Mouse (Mus musculus) liver, adult 2 months (tissue): ENCODE measurements at regions not wholly inside any gene's neighbourhood (a gene's known extent, or its start where the extent isn't known, plus 50 kb on each side); places are given as distances from the start of the nearest gene placed in this dataset.
"Not testable (repeated sequence)": the region's sequence is repeated elsewhere in the genome, so short reads cannot be mapped to it uniquely, and the experiment has no call there.

Source experiments
- DNase-seq: peaks from one replicate; pipeline ENCODE4 v3.0.0-alpha.2; 2011; ENCODE audit warnings: low read depth, low spot score; ENCODE audit errors: extremely low read depth
- H3K27ac ChIP-seq: fragments of 200-500 bp; replicated peaks from 2 replicates; pipeline ENCODE4 v1.5.1; 2012; ENCODE audit warnings: low read depth, mild to moderate bottlenecking, control low read depth, inconsistent platforms, low read length; ENCODE audit not compliant: insufficient read depth
- H3K27me3 ChIP-seq: fragments of 200-500 bp; 2 replicates; pipeline ENCODE4 v1.6.1; 2012; ENCODE audit warnings: mild to moderate bottlenecking, moderate library complexity, low read length, inconsistent platforms; ENCODE audit not compliant: control insufficient read depth, insufficient read depth
- H3K36me3 ChIP-seq: fragments of 200-500 bp; 2 replicates; pipeline ENCODE4 v1.6.1; 2012; ENCODE audit warnings: low read length, inconsistent platforms; ENCODE audit not compliant: control insufficient read depth, insufficient read depth
- H3K4me1 ChIP-seq: fragments of 200-500 bp; 2 replicates; pipeline ENCODE4 v1.6.1; 2011; ENCODE audit warnings: low read length; ENCODE audit not compliant: control insufficient read depth, insufficient read depth
- H3K4me3 ChIP-seq: fragments of 200-500 bp; 2 replicates; pipeline ENCODE4 v1.5.1; 2011; ENCODE audit warnings: low read depth, mild to moderate bottlenecking, control low read depth, low read length, moderate library complexity; ENCODE audit not compliant: insufficient read depth
- H3K79me2 ChIP-seq: fragments of 200-500 bp; 2 replicates; pipeline ENCODE4 v1.6.1; 2012; ENCODE audit warnings: inconsistent platforms, mild to moderate bottlenecking, low read length, moderate library complexity; ENCODE audit not compliant: control insufficient read depth, insufficient read depth
- H3K9ac ChIP-seq: fragments of 200-500 bp; 2 replicates; pipeline ENCODE4 v1.6.1; 2012; ENCODE audit warnings: low read depth, mild to moderate bottlenecking, control low read depth, inconsistent platforms, low read length
- CTCF ChIP-seq: fragments of 200-500 bp; IDR thresholded peaks from 2 replicates; pipeline ENCODE4 v1.5.1; 2011; ENCODE audit warnings: low read depth, low read length, control low read depth
- POLR2A ChIP-seq: fragments of 200-500 bp; IDR thresholded peaks from 2 replicates; pipeline ENCODE4 v1.6.1; 2011; ENCODE audit warnings: low read length, control low read depth; ENCODE audit not compliant: insufficient read depth; ENCODE audit errors: extremely low read depth
- WGBS: fragments of 180-500 bp; shearing (Covaris S2); methylation state at CpG from one replicate; pipeline ENCODE4 v1.1.7; 2018; 5-methylcytosine and 5-hydroxymethylcytosine counted together

DNA sequence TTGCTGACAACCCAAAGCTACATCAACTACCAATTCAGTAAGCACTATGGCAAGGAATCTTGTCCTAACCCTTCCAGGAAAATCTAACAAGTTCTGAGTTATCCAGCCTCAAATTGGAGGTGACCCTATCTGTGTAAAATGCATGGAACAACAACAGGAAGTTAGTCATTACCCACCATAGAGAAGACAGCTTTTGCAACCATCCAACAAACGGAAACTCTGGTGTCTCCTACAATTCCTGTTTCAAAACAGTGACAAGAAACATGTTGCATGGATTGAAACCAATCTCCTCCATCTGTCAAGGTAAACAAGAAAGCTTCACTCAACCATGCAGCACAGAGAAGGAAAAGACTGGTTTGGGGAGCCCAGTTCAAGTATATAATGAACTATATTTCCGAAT lies 353.0 kb upstream of the B3galt2 start:
- Histone ChIP-seq H3K27ac (no peak overlapping the region), H3K79me2 (no peaks in the 10 kb centered on the region), H3K36me3 (no peaks in the 10 kb centered on the region), H3K4me3 (no peak overlapping the region), H3K9ac (no peak overlapping the region), H3K27me3 (no peaks in the 10 kb centered on the region), H3K4me1 (no peaks in the 10 kb centered on the region)
- TF ChIP-seq CTCF (no peak), POLR2A (no peak)
- 86% methylated on average over 2 of the region's 2 CpGs for WGBS
- DNase-seq = no peak

- WGBS = 66% methylated on average over 5 of the region's 5 CpGs
- TF ChIP-seq CTCF (no peak), POLR2A (no peak)
- Histone ChIP-seq H3K79me2 (no peaks in the 10 kb centered on the region), H3K27ac (no peak overlapping the region), H3K4me3 (no peak overlapping the region), H3K27me3 (no peaks in the 10 kb centered on the region), H3K9ac (no peak overlapping the region), H3K36me3 (no peaks in the 10 kb centered on the region), H3K4me1 (no peaks in the 10 kb centered on the region)
- DNase-seq = no peak
Measured at GRCm38 (mm10) chr1:143296555-143296954, 343.9 kb upstream of the B3galt2 start.

DNA sequence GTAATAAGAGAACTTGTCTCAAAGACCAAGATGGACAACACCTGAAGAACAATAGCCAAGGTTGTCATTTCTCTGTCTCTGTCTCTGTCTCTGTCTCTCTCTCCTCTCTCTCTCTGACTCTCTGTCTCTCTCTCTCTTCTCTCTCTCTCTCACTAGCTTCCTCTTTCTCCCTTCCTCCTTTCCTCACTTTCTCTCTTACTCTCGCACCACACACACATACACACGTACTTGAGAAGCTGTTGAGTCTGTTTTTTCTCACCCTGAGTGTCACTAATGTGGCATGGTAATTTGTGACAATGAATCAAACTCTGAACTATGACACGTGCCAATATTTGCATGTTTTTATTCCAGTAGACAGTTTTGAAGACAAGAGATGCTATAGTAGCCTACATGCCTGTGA lies 333.1 kb upstream of the B3galt2 start:
- H3K36me3 ChIP-seq = no peaks in the 10 kb centered on the region
- no peaks in the 10 kb centered on the region for H3K79me2 ChIP-seq
- WGBS = 69% methylated on average over 3 of the region's 3 CpGs
- no peak for DNase-seq
- H3K9ac ChIP-seq = no peak overlapping the region
- no peak overlapping the region for H3K4me3 ChIP-seq
- no peaks in the 10 kb centered on the region for H3K27me3 ChIP-seq
- no peaks in the 10 kb centered on the region for H3K4me1 ChIP-seq
- TF ChIP-seq CTCF (no peak), POLR2A (no peak)
- H3K27ac ChIP-seq = no peak overlapping the region

GRCm38 (mm10) chr1:143318381-143318780 lies 322.1 kb upstream of the B3galt2 start:
- H3K36me3 ChIP-seq = no peaks in the 10 kb centered on the region
- no peaks in the 10 kb centered on the region for H3K79me2 ChIP-seq
- WGBS = 87% methylated on average over 12 of the region's 12 CpGs
- no peak for TF ChIP-seq POLR2A
- TF ChIP-seq CTCF = no peak
- H3K4me1 ChIP-seq = no peaks in the 10 kb centered on the region
- H3K27ac ChIP-seq = no peak overlapping the region
- no peak overlapping the region for H3K9ac ChIP-seq
- no peaks in the 10 kb centered on the region for H3K27me3 ChIP-seq
- H3K4me3 ChIP-seq = no peak overlapping the region
- DNase-seq = no peak

- Histone ChIP-seq H3K4me1 (no peaks in the 10 kb centered on the region), H3K79me2 (no peaks in the 10 kb centered on the region), H3K9ac (no peak overlapping the region), H3K36me3 (no peaks in the 10 kb centered on the region), H3K27ac (no peak overlapping the region), H3K27me3 (no peaks in the 10 kb centered on the region), H3K4me3 (no peak overlapping the region)
- WGBS = 83% methylated on average over 7 of the region's 7 CpGs
- TF ChIP-seq POLR2A (no peak), CTCF (no peak)
- no peak for DNase-seq
Measured at GRCm38 (mm10) chr1:143319568-143319967, 320.9 kb upstream of the B3galt2 start.

DNA sequence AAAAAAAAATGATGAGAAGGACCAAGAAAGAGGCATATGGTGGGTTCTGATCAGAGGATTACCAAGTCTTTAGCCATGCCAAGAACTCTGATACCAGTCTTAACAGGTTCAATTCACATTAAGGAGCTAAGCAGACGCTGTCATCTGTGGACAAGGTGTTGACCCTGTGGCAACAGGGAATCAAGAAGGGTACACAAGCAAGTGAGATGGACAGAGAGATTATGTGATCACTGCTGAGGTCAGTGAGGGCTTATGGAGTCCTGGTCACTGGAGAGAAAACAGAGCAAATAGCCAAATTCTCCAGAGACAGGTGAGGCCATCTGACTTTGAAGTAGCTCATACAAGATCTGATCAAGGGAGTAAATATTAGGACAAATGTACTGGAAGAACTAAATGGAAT lies 289.1 kb upstream of the B3galt2 start:
- H3K4me3 ChIP-seq = no peak overlapping the region
- no peak overlapping the region for H3K9ac ChIP-seq
- no peak overlapping the region for H3K27ac ChIP-seq
- H3K27me3 ChIP-seq = no peaks in the 10 kb centered on the region
- H3K36me3 ChIP-seq = no peaks in the 10 kb centered on the region
- no peaks in the 10 kb centered on the region for H3K4me1 ChIP-seq
- DNase-seq = no peak
- no peaks in the 10 kb centered on the region for H3K79me2 ChIP-seq
- 33% methylated on average over 1 of the region's 1 CpGs for WGBS
- TF ChIP-seq CTCF (no peak), POLR2A (no peak)

DNA sequence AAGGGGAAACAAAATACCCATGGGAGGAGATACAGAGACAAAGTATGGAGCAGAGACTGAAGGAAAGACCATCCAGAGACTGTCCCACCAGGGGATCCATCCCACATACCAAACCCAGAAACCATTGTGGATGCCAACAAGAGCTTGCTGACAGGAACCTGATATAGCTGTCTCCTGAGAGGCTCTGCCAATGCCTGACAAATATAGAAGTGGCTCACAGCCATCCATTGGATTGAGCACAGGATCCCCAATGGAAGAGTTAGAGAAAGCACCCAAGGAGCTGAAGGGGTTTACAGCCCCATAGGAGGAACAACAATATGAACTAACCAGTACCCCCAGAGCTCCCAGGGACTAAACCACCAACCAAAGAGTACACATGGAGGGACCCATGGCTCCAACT lies 280.2 kb upstream of the B3galt2 start:
- H3K4me1 ChIP-seq, DNase-seq, H3K27me3 ChIP-seq, H3K4me3 ChIP-seq, H3K27ac ChIP-seq, H3K79me2 ChIP-seq, H3K36me3 ChIP-seq, H3K9ac ChIP-seq: not testable (repeated sequence)
